Mouse (Mus musculus) lung, adult 2 months (tissue): ENCODE data around the gene Smok2a. TPM values are rescaled to one million over a fixed set of nuclear protein-coding genes. Genes with fewer than 3 reads are reported as not detected.
"Not testable (repeated sequence)": the region's sequence is repeated elsewhere in the genome, so short reads cannot be mapped to it uniquely, and the experiment has no call there.

Source experiments
- DNase-seq: peaks from one replicate; pipeline ENCODE4 v3.0.0; 2022
- H3K4me1 ChIP-seq: fragments of 200-500 bp; 2 replicates; pipeline ENCODE4 v1.6.1; 2011; ENCODE audit warnings: low read length; ENCODE audit not compliant: control insufficient read depth, insufficient read depth
- H3K4me3 ChIP-seq: fragments of 200-500 bp; replicated peaks from 2 replicates; pipeline ENCODE3; 2011; ENCODE audit warnings: low read depth, mild to moderate bottlenecking, control low read depth, low read length; ENCODE audit errors: extremely low read depth
- CTCF ChIP-seq: fragments of 200-500 bp; IDR thresholded peaks from 2 replicates; pipeline ENCODE4 v1.5.1; 2011; ENCODE audit warnings: mild to moderate bottlenecking, low read length, control low read depth; ENCODE audit not compliant: insufficient read depth
- POLR2A ChIP-seq: fragments of 200-500 bp; IDR thresholded peaks from 2 replicates; pipeline ENCODE4 v1.6.1; 2011; ENCODE audit warnings: low read depth, mild to moderate bottlenecking, control low read depth, low read length, borderline replicate concordance; ENCODE audit errors: extremely low read depth
- WGBS: fragments of 180-500 bp; shearing (Covaris S2); methylation state at CpG from one replicate; pipeline ENCODE4 v1.1.7; 2018; 5-methylcytosine and 5-hydroxymethylcytosine counted together
- polyA plus RNA-seq: library from polyadenylated mRNA; depleted of rRNA; stranded (reverse); fragments of >200 nt; gene quantifications from 2 replicates; pipeline ENCODE4 v1.2.3, GENCODE M21; 2012

Smok2a gene
- polyA plus RNA-seq, 1 experiment = not detected

DNA sequence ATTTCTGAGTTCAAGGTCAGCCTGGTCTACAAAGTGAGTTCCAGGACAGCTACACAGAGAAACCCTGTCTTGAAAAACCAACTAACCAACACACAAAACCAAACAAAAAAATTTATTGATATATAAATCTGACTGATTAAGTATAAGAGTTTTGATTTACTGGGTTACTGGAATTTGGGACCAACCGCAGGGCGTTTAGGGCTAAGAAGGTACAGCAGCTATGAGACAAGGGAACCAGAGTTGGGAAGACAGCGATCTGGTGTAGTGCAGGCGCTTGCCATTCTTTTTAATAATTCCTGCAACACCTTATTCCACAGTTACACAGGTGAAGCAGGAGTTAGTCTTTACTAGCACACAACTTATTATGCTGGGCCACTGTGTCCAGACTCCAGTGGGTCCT lies 19.4 kb upstream of the Smok2a start:
- 82% methylated on average over 4 of the region's 4 CpGs for WGBS
- not testable (repeated sequence) for DNase-seq, H3K4me3 ChIP-seq, H3K4me1 ChIP-seq

DNA sequence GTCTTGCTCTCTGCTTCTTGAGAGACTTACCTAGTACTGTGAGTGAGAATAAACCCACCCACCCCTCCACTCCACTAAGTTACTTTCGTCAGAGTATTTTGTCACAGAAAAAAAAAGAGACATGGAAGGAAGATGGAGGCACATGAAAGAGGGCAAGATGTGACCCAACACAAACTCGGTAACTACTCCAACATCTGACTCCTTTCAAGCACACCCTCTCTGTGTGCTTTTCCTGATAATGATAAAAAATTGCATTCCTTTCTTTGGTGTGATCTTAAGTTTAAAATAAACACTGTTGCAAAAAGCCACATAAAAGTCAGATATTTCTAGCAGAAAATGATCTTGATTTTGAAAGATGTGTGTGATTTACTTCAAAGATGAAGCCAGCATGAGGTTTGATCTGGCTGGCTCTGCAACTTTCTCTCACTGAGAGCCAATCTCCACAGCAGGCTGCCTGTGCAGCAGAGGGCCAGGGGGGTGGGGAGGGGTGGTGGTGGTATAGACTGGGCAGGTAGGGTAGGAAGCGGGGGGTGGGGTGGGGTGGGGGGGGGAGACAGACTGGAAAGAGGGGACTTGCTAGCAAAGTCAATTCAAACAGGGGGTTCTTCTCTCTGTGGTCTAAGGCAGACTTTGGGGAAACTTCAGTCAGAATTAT lies 18.4 kb upstream of the Smok2a start:
- not testable (repeated sequence) for H3K4me3 ChIP-seq, DNase-seq, H3K4me1 ChIP-seq
- WGBS = 75% methylated on average over 2 of the region's 3 CpGs

DNA sequence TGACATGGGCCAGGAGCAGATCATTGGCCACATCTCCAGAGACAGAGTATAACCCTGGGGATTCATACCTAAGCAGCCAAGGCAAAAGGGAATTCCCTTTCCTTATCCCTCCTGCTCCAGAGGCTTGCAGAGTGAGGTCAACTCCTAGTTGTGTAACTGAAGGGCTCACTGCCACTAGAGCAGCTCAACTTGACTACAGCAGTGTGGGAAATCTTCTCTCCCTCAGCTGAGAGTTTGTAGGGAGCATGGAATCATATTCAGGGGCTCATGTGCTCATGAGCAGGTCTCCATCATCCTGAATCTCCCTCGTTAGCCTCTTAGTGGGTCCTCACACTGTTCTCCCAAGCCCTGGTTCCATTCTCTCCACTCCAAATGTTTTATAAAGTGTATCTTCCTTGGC lies 15.7 kb upstream of the Smok2a start:
- H3K4me3 ChIP-seq, DNase-seq: not testable (repeated sequence)

DNA sequence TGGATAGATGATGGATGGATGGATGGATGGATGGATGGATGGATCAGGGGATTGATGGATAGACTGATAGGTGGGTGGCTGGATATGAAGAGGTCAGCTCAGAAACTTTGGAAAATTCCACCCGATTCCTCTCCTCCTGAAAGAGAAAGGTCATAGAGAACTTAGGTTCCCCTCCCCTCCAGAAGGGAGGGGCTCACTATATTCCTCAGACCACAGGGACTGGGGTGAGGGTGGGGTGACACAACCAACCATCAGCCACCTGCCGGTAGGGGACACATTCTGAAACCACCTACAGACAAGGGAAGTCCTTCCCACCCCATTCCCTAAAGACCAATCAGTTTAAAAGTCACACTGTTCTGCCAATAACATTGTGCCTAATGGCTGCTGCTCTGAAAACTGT lies 14.5 kb upstream of the Smok2a start:
- H3K4me1 ChIP-seq = no peaks in the 10 kb centered on the region
- WGBS = 85% methylated on average over 2 of the region's 2 CpGs
- DNase-seq = no peak
- no peak overlapping the region for H3K4me3 ChIP-seq
- no peak for TF ChIP-seq POLR2A
- TF ChIP-seq CTCF = no peak

More for the DNA sequence above, 15.7 kb upstream of the Smok2a start:
- WGBS = 61% methylated on average over 1 of the region's 1 CpGs
- H3K4me1 ChIP-seq = not testable (repeated sequence)

DNA sequence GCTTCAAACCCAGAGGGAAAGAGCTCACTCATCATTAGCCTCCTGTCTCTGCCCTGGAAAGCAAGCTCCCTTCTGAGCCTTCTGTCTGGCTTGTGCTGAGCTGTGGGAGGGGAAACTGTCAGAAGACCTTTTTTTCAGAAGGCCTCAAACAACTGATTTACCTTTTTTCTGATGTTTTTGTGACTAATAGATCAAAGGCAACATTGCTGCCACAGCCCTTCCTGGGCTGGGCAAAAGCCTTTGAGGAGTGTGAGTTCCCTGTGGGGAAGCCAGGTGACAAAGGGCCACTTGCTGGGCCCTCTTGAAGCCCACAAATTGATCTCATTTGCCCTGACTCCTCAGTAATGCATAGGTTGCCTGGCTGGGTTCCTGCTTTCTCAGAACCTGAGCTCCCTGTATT lies 12.5 kb upstream of the Smok2a start:
- H3K4me1 ChIP-seq, DNase-seq, H3K4me3 ChIP-seq: not testable (repeated sequence)

DNA sequence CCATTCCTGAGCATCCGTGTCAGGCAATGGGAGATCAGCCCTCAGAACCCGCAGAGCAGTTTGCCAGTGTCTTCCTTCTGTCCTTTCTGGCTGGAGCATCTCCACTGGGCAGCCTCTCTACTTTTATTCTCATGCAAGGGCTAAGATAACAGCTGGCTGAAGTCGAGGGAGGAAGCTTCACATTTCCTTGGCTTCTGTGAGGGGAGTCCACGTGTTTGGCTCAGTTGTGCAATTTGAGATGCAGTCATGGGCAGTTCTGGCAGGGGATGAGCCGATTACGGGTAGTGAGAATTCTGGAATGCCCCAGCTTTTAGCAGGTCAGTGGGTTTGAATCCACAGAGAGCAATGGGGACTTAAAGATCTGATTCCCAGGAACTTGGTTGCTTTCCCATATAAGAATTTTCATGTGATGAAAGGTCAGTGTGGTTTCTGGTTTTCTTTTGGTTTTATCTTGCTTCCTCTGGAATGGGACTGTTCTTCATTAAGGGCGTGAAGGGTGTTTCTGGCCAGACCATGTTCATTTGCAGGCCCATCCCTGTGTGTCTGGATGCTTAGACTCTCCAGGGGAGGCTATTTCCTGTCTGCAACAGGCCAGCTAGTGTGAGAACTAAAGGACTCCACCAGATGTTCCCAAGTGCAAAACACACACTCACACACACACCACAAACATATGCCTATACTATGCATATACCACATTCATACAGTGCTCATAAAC lies 8.7 kb upstream of the Smok2a start:
- H3K4me1 ChIP-seq = no peaks in the 10 kb centered on the region
- DNase-seq = no peak
- H3K4me3 ChIP-seq = no peak overlapping the region
- TF ChIP-seq CTCF (no peak), POLR2A (no peak)
- WGBS = 58% methylated on average over 7 of the region's 7 CpGs

DNA sequence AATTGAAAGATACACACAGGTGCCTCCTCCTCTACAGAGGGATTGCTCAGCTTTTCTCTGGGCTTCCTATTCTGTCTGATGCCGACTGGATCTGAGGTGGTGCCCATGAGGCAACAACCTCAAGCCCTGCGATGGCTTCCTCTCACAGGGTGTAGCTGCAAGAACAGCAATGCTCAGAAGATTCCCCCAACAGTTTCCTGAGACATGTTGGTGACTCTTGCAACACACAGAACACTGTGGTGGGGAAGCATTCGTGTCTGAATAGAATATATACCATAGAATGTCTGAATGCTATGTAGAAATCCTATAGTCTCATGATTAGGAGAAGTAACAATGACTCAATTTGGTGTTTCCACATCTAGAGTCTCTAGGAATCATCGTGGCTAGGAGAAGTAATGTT lies 6.8 kb upstream of the Smok2a start:
- Histone ChIP-seq H3K4me3 (no peak overlapping the region), H3K4me1 (no peaks in the 10 kb centered on the region)
- no peak for DNase-seq
- 51% methylated on average over 4 of the region's 4 CpGs for WGBS
- TF ChIP-seq POLR2A (no peak), CTCF (no peak)

DNA sequence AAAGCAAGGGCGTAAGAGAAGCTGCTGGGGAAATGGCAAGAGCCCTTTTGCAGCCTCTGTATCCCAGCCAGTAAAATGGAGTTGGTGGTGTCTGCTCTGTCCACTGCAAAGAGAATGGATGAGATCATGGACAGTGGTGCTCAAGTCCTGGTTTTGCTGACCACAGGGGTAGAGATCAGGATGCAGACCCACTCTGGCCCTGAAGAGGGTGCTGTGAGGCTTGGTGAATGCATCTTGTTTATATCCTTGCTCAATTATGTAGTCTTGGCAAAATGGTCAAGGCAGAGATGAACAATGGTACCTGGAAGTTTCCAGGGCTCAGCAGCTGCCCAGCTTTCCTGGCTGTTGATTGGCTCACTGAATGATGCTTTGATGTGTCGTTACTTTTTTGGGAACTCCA lies 5.4 kb upstream of the Smok2a start:
- no peak overlapping the region for H3K4me3 ChIP-seq
- TF ChIP-seq POLR2A (no peak), CTCF (0 out of 2 replicates have a peak, but pooled peaks have one; percentile 14)
- H3K4me1 ChIP-seq = no peaks in the 10 kb centered on the region
- DNase-seq = no peak
- 73% methylated on average over 2 of the region's 2 CpGs for WGBS

DNA sequence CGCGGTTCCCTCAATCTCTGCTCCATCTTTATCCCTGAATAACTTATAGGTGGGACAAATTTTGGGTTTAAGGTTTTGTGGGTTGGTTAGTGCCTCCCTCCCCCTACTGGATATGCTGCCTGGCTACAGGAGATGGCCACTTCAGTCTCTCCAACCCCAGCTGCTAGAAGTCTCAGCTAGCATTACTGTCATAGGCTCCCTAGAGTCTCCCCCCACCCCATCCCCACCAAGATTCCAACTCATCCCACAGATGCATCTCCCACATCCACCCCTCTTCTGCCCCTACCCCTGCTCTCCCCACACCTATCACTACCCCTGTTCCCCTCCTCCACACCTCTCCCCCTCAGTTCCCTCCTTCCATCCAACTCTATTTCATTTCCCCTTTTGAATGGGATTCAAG lies 933 bp downstream of the Smok2a start:
- WGBS = 84% methylated on average over 2 of the region's 2 CpGs
- H3K4me1 ChIP-seq, H3K4me3 ChIP-seq: not testable (repeated sequence)

DNA sequence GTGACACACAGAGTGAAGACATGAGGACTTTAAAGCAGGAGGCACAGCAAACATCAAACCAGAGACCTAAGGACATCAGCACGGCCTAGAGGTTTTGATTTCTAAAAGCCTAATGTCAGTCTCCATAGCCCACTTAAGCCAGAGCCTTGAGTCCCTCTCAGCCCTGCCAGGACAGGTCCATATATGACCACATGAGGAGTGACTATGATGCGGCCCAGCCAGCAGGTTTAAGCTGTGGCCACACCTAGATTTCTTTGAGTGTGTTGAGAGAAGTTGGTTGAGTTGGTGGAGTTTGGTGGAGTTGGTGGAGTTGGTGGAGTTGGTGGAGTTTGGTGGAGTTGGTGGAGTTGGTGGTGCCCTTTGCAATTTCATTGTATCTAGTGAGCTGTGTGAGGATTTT lies 9.0 kb downstream of the Smok2a start, which contains the start of gene Smok2b:
TSS of gene Smok2b (plus strand) at position 301 of the 400 bp plus-strand sequence.
- DNase-seq, H3K4me1 ChIP-seq, H3K4me3 ChIP-seq: not testable (repeated sequence)
- WGBS = 71% methylated on average over 2 of the region's 2 CpGs

More for the DNA sequence above, 933 bp downstream of the Smok2a start:
- not testable (repeated sequence) for DNase-seq

DNA sequence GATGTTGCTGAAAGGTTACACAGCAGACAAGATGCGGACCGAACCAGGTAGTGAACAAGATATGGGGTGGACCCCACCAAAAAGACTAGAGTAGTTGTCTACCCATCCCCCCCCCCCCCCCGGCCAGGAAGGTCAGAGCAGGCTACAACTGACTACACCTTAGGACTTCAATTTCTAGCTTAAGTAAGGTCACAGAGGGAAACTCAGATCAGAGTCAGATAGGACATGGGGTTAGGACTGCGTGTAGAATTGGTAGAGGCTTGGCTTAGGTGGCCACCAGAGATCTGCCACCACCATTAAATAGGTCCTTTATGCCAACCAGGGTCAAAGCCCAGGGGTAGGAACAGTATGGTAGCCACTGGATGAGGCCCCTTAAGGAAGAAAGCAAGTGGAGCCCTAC lies 18.5 kb downstream of the Smok2a start:
- H3K4me3 ChIP-seq, DNase-seq, H3K4me1 ChIP-seq: not testable (repeated sequence)
- 76% methylated on average over 4 of the region's 4 CpGs for WGBS

DNA sequence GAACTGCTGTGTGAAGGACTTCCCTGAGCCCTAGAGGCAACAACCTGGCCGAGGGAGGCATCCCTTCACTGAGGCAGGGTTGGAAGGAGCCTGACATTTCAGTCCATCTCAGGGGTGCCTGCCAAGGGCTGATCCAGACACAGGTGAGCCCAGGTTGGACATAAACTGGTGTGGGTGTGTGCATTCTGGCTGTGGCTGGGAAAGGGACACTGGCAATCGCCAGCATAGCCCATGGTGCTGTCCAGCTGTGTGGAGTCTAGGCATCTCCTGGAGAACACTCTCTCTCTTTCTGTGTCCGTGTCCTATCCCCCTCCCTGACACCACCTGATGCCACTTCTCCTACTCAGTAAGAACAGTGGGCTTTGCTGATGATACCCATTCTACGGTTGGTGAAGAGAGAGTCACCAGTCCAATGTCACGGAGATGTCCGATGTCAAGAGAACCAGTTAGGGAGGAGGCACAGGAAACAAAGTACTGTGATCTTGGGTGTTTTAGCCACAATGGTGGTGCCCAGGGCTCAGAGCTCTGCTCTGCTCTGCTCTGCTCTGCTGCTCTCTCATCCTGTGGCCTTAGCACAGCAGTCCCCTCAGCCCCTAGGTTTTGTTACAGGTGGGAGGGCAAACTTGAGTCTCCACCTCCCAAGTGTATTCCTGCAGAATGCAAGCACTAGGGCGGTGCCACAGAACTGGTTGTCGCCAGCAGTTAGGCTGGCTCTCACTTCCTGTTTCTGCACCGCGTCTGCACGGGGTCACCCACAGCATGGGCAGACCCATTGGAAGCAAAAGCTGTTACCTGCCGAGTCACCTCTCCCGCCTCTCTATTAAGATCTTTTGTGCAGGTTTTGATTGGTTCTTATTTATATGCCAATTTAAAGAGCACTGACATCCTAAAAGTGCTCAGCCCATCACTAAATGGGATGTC lies 20.1 kb downstream of the Smok2a start:
- H3K4me1 ChIP-seq, DNase-seq, H3K4me3 ChIP-seq: not testable (repeated sequence)
- WGBS = 84% methylated on average over 7 of the region's 13 CpGs

DNA sequence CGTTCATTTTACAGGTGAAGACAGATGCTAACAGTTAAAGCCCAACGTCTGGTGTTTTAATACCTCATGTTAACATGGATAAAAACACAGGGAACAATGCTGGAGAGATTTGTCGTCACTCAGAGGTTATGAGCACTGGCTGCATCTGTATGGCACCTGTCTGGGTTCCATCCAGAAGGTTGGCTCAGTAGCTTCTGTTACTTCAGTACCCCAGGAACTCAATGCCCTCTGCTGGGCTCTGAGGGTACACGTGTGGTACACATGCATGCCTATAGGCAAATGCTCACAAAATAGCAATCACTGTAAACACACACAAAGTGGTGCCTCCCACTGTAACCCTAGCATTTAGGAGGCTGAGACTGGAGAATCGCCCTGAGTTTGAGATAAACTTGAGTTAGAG lies 33.8 kb downstream of the Smok2a start:
- H3K4me3 ChIP-seq, DNase-seq, H3K4me1 ChIP-seq: not testable (repeated sequence)
- 35% methylated on average over 1 of the region's 5 CpGs for WGBS
